Mouse (Mus musculus) forebrain, embryonic 14.5 days (tissue): ENCODE data around the gene Psmf1. TPM values are rescaled to one million over a fixed set of nuclear protein-coding genes. Genes with fewer than 3 reads are reported as not detected.

Experiments
- ATAC-seq: fragments of 200-750 bp; cut with Nextera tagmentation; 2 replicates; pipeline ENCODE4 v1.8.0; 2017; ENCODE audit warnings: mild to moderate bottlenecking, moderate library complexity
- DNase-seq: peaks from one replicate; pipeline ENCODE4 v3.0.0-alpha.2; 2015; ENCODE audit warnings: low spot score
- H3K27ac ChIP-seq: fragments of 300-500 bp; sonication (generic); 2 replicates; pipeline ENCODE4 v1.5.1; 2014; ENCODE audit warnings: low read depth, mild to moderate bottlenecking, control low read depth, low read length, moderate library complexity
- H3K27me3 ChIP-seq: fragments of 300-500 bp; sonication (generic); replicated peaks from 2 replicates; pipeline ENCODE4 v1.6.1; 2014; ENCODE audit warnings: low read length, control low read depth, mixed read lengths; ENCODE audit not compliant: control insufficient read depth, insufficient read depth
- H3K36me3 ChIP-seq: fragments of 300-500 bp; sonication (generic); 2 replicates; pipeline ENCODE4 v1.6.1; 2014; ENCODE audit warnings: low read length, control low read depth; ENCODE audit not compliant: control insufficient read depth, insufficient read depth
- H3K4me1 ChIP-seq: fragments of 300-500 bp; sonication (generic); 2 replicates; pipeline ENCODE4 v1.6.1; 2014; ENCODE audit warnings: antibody characterized with exemption, low read length, control low read depth; ENCODE audit not compliant: control insufficient read depth, insufficient read depth
- H3K4me2 ChIP-seq: fragments of 300-500 bp; sonication (generic); 2 replicates; pipeline ENCODE4 v1.6.1; 2014; ENCODE audit warnings: mild to moderate bottlenecking, control low read depth, low read length
- H3K4me3 ChIP-seq: fragments of 300-500 bp; sonication (generic); 2 replicates; pipeline ENCODE4 v1.5.1; 2014; ENCODE audit warnings: low read depth, low read length, control low read depth
- H3K9ac ChIP-seq: fragments of 300-500 bp; sonication (generic); 2 replicates; pipeline ENCODE4 v1.6.1; 2014; ENCODE audit warnings: mild to moderate bottlenecking, low read length, control low read depth, moderate library complexity
- H3K9me3 ChIP-seq: fragments of 300-500 bp; sonication (generic); replicated peaks from 2 replicates; pipeline ENCODE4 v1.6.1; 2016; ENCODE audit warnings: low read length, control low read depth, mixed read lengths; ENCODE audit not compliant: control insufficient read depth
- WGBS: fragments of 180-500 bp; shearing (Covaris S2); extraction: QIAGEN DNeasy Blood & Tissue Kit; methylation state at CpG from one replicate; pipeline ENCODE4 v1.1.7; 2014; 5-methylcytosine and 5-hydroxymethylcytosine counted together
- polyA plus RNA-seq: library from polyadenylated mRNA; unstranded; fragments of >200 nt; fragmentation: Nextera tagmentation; extraction: Ambion mirVana; gene quantifications from 2 replicates; pipeline ENCODE4 v1.2.1, GENCODE M21; 2014

Psmf1 gene
- polyA plus RNA-seq, 1 experiment from 2014 or later, result 59.4 TPM

DNA sequence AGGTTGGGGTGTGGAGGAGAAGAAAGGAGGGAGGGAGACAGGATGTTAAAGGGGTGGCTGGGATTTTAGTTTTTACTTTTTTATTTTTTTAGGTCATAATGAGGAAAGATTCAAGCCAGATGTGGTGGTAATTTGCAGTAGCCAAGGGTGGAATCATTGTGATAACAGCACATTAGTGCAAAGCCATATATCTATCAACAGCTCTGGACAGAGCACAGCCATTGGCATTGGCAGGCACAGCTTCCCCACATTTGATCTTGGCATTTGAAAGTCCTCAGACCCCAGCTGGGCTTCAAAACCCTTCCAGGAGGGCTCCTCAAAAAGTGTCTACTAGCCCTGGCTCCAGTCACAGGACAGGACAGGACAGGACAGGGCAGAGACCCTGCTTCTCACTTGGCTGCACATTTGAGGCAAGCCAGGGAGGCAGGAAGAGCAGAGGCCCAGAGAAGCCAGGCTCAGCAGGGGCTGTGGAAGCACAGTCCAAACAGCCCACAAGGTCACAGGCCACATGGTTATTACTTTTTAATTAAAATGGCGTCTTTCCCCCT, 14.9 kb upstream of the Psmf1 start:
- DNase-seq, result no peak
- H3K4me3 ChIP-seq, result no peak overlapping the region
- no peaks in the 10 kb centered on the region for H3K36me3 ChIP-seq

DNA sequence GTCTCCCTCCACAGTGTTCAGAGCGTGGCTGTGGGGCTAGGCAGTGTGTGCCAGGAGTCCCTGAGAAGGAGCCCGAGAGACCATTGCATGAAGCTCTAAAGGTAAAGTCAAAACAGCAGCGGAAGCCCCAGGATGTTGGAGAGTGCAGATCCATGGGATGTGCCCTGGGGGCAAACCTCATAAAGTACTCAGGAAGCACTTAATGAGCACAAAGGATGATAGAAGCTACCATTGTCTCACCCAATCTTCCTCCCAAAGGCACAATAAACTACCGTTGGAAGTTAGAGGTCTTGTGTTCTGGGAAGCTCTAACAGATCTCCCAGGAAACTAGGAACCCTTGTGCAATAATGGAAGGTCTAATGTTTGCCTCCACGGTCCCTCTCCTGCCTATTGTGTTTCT, 13.5 kb upstream of the Psmf1 start:
- WGBS, result 80% methylated on average over 5 of the region's 5 CpGs
- no peak for DNase-seq
- no peaks in the 10 kb centered on the region for H3K4me1 ChIP-seq

More for the DNA sequence above, 14.9 kb upstream of the Psmf1 start:
- WGBS, result 45% methylated on average over 1 of the region's 1 CpGs
- Histone ChIP-seq H3K9ac (no peak overlapping the region), H3K27ac (no peak overlapping the region), H3K4me2 (no peak overlapping the region), H3K27me3 (no peaks in the 10 kb centered on the region), H3K9me3 (no peaks in the 10 kb centered on the region), H3K4me1 (no peaks in the 10 kb centered on the region)
- no peak for ATAC-seq

DNA sequence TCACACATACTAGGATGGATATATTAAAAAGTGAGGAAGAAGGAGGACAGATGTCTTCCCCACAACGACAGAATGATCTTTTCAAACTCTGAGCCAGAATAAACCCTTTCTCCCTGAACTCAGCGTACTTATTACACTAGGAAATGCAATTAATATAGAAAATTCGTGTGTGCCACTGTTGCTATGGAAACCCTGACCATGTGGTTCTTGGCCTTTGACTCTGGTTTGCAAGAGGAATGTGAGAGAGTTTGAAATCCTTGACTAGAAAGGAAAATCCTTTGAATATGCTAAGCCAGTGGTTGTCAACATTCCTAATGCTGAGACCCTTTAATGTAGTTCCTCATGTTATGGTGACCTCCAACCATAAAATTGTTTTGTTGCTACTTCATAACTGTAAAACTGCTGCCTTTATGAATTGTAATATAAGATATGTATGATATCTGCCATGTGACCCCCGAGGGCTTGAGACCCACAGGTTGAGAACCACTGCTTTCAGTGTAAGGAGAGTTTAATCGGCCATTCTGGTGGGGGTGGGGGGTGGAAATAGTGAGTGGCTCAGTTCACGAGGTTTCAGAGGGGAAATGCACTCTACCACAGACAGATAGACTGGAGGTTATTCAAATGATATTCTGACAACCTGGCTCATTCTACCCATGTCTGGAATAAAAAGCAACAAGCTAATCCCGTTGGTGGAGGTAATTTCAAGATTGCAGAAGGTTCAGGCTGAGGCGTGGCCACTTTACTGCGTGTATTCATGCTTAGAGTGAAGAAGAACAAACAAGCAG, 12.5 kb upstream of the Psmf1 start:
- no peaks in the 10 kb centered on the region for H3K27me3 ChIP-seq
- no peak overlapping the region for H3K4me3 ChIP-seq
- no peaks in the 10 kb centered on the region for H3K4me1 ChIP-seq
- H3K4me2 ChIP-seq, result no peak overlapping the region
- no peaks in the 10 kb centered on the region for H3K36me3 ChIP-seq
- 59% methylated on average over 9 of the region's 9 CpGs for WGBS
- DNase-seq (peak; percentile 11), ATAC-seq (no peak)
- H3K9me3 ChIP-seq, result no peaks in the 10 kb centered on the region
- H3K9ac ChIP-seq, result no peak overlapping the region
- no peak overlapping the region for H3K27ac ChIP-seq

More for the DNA sequence above, 13.5 kb upstream of the Psmf1 start:
- Histone ChIP-seq H3K27me3 (no peaks in the 10 kb centered on the region), H3K4me3 (no peak overlapping the region), H3K9me3 (no peaks in the 10 kb centered on the region), H3K27ac (no peak overlapping the region), H3K4me2 (no peak overlapping the region), H3K9ac (no peak overlapping the region), H3K36me3 (no peaks in the 10 kb centered on the region)
- ATAC-seq, result no peak

DNA sequence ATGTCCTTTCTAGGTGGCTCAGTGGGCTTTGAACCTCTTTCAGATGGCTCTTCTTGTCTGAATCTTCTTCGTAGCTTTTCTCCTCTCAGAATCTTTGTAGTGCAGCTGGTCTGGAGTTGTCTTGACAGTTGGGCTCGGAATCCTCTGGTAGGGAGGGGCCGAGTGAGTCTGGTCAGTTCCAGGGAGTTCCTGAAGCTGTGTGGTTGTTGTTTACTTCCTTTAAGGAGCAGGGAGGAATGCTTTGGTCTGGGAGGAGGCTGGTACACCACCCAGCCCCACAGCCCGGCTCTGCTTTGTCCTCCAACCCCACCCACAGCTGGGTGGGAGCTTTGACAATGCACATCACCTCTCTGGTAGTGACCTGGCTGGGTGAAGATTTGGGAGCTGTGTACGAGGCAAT, 7.3 kb upstream of the Psmf1 start:
- Histone ChIP-seq H3K4me2 (no peak overlapping the region), H3K4me1 (no peaks in the 10 kb centered on the region), H3K36me3 (no peaks in the 10 kb centered on the region), H3K27me3 (no peaks in the 10 kb centered on the region), H3K27ac (no peak overlapping the region), H3K9me3 (no peaks in the 10 kb centered on the region), H3K4me3 (no peak overlapping the region), H3K9ac (no peak overlapping the region)
- 81% methylated on average over 5 of the region's 5 CpGs for WGBS
- DNase-seq, result no peak
- ATAC-seq, result no peak

DNA sequence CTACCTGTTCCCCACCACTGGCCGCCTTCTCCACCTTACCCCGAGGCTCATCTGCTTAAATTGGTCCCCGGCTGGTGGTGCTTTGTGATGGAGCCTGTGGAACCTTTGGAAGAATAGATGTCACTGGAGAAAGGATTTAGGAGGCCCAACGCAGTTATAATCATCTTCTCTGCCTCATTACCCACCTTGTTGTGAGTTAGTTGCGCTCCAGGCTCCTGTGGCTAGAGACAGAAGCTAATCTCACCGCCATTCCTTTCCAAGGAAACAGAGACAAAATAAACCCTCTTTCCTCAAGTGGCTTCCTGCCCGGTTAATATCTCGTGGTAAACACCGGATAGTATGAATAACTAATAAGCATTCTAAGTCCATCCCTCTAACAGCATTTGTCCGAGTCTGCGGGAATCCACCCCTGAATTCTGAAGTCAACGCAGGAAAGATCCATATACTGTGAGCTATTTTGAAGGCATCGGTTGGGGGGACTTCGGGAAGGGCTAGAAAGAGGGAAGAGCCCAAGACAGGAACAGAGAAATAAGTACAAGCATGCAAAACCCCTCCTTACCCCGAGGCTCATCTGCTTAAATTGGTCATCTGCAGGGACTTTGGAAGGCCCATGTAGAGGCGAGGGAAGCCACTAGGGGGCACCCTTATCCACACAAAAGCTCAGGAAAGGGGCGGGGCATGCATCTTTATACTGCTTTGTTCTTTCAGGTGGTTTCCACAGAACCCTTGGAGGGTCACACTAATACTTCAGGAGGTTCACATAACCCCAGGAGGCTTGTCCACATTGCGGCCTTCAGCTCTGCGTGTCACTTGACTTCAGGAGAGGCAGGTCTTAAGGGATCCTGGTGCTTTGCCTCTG, 4.1 kb upstream of the Psmf1 start:
- peak; percentile 90 for DNase-seq
- Histone ChIP-seq H3K4me3 (no peak overlapping the region), H3K27me3 (0 out of 2 replicates have a peak, but pooled peaks cover 5% of the 10 kb centered on the region), H3K27ac (no peak overlapping the region), H3K9me3 (no peaks in the 10 kb centered on the region), H3K4me1 (no peaks in the 10 kb centered on the region), H3K36me3 (no peaks in the 10 kb centered on the region), H3K9ac (0 out of 2 replicates have a peak overlapping the region, but pooled peaks have one; percentile 17), H3K4me2 (no peak overlapping the region)
- peak; percentile 87 for ATAC-seq
- WGBS, result 20% methylated on average over 19 of the region's 19 CpGs

DNA sequence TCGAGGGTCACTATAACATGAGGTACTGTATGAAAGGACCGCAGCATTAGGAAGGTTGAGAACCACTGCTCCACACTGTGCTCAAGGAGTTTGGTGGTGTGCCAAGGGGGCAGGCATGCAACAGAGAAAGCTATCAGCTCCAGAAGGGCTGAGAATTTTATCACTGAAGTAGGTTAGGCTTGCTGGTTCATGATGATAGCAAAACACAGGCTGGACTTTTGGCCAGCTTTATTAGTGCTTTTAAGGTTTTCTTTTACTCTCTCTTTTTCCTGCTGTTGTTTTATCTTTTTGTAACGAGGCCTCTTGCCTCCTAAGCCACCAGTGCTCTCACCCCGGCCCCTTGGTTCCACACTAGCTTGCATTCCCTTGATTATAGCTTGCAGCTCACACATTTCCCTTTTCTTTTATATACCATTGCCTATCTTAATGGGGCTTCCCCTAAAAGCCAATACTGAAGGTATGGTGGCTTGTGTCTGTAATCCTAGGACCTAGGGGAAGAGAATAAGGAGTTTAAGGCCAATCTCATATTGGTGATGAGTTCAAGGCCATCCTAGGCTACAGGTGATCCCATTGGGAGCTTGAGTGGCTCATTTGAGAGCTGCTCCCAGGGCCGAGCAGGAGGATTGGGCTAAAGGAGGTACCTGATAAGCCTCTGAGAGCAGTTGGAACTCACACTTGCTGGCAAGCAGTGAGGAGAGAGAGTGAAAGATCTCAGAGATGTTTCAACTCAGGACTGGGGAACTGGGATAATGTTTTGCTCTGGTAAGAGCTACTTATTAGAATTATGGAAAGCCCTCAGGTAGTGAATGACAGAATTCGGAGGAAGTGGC, 921 bp downstream of the Psmf1 start:
- Histone ChIP-seq H3K4me1 (peaks cover 18% of the 10 kb centered on the region), H3K27ac (no peak overlapping the region), H3K4me2 (no peak overlapping the region), H3K9me3 (no peaks in the 10 kb centered on the region), H3K4me3 (no peak overlapping the region), H3K9ac (no peak overlapping the region), H3K36me3 (no peaks in the 10 kb centered on the region), H3K27me3 (0 out of 2 replicates have a peak, but pooled peaks cover 5% of the 10 kb centered on the region)
- ATAC-seq, result no peak
- no peak for DNase-seq
- WGBS, result 66% methylated on average over 6 of the region's 6 CpGs

DNA sequence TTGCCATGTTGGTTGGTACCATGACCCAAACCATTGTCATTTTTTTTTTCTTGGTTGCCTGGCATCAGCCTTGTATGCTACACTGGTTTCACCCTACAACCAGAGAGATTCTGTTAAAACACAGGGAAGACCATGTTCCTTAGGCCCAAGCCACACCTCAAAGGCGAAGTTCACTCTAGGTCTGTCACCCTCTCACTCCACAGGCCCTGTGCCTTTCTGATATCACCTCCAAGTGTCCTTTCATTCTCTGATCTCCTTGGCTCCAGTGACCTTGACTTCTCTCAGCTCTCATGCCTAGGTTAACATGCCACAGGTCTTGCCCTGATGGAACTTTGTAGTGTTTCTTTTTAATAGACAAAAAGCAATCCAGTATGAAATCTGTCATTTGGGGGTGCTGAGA, 1.9 kb downstream of the Psmf1 start:
- ATAC-seq, result no peak

DNA sequence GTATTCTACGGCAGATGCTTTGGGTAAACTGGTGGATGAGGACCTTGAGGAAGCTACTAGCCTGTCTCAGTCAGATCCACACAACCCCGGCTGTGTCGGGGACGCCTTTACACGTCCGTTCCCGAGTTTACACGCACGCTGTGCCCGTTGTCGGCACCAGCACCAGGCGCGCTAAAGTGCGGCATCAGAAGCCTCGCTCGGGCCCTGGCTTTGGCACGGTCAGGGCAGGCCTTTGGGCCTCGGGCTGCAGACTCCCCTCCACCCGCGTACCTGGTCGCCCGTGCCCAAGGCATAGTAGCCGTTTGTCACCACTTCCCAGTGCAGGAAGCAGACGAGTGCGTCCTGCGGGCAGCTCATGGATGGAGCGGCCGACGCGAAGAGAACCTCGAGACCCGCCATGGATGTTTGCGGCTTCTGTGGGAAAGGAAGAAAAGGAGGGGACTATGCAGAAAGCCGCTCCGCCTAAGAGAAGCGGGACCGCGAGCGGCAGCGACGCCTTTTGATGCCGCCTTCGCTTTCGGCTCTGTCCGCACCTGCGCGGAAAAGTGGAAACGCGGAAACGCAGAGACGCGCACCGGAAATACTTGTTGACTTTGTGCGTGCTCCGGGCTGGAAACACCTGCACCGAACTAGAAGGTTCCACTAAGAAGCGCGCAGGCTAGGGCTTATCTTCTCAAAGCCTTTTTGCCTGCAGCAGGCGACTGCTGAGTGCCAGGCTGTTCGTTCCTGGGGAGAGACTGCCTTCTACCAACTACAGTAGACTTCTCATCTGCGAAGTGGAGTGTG, 3.1 kb downstream of the Psmf1 start:
- Histone ChIP-seq H3K4me1 (peaks cover 18% of the 10 kb centered on the region), H3K36me3 (no peaks in the 10 kb centered on the region), H3K9me3 (no peaks in the 10 kb centered on the region), H3K4me2 (peak overlapping the region; percentile 90), H3K27me3 (0 out of 2 replicates have a peak, but pooled peaks cover 2% of the 10 kb centered on the region), H3K27ac (peak overlapping the region; percentile 58), H3K9ac (peak overlapping the region; percentile 84), H3K4me3 (peak overlapping the region; percentile 81)
- under 1% methylated on average over 61 of the region's 61 CpGs for WGBS
- ATAC-seq (peak; percentile 94), DNase-seq (peak; percentile 96)

More for the DNA sequence above, 1.9 kb downstream of the Psmf1 start:
- Histone ChIP-seq H3K4me2 (no peak overlapping the region), H3K4me3 (no peak overlapping the region), H3K4me1 (peaks cover 18% of the 10 kb centered on the region), H3K27me3 (0 out of 2 replicates have a peak, but pooled peaks cover 5% of the 10 kb centered on the region), H3K9ac (no peak overlapping the region), H3K27ac (no peak overlapping the region), H3K36me3 (no peaks in the 10 kb centered on the region), H3K9me3 (no peaks in the 10 kb centered on the region)
- no peak for DNase-seq
- WGBS, result 98% methylated on average over 1 of the region's 1 CpGs
